Mouse (Mus musculus): ENCODE measurements around the gene Hist1h4d.
"Not testable (repeated sequence)": the region's sequence is repeated elsewhere in the genome, so short reads cannot be mapped to it uniquely, and the experiment has no call there.

The Hist1h4d gene

GRCm38 (mm10) chr13:23573034-23573897, 8.1 kb upstream of the Hist1h4d start:
- not testable (repeated sequence) for DNase-seq (ENCODE audit: low spot score in 2 of 2)

DNA sequence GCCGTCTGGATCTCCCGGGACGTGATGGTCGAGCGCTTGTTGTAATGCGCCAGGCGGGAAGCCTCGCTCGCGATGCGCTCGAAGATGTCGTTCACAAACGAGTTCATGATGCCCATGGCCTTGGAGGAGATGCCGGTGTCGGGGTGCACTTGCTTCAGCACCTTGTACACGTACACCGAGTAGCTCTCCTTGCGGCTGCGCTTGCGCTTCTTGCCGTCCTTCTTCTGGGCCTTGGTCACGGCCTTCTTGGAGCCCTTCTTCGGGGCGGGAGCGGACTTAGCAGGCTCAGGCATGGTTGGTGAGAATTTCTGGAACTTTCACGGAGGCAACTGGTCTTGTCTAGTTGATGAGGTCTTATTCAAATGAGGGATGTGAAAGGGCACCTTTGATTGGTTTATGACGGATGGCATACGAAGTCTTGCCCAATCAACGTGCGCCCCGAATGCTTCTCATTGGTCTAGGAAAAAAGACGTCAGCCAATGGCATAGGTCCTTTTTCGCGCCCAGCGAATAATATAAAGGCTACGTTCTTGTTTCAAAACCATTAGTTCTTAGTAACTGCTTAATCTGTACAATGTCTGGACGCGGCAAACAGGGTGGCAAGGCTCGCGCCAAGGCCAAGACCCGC, 7.4 kb upstream of the Hist1h4d start, which contains the start of the genes Hist1h2bf and Hist1h2ad:
Gene Hist1h2bf, minus strand, starts transcription at position 299 of the 627 bp plus-strand sequence.
Gene Hist1h2ad, plus strand, starts transcription at position 484 of the 627 bp plus-strand sequence.
- DNase-seq (ENCODE audit: low spot score in 2 of 2), result peak; percentile 69 to 87

GRCm38 (mm10) chr13:23574546-23575170, 6.7 kb upstream of the Hist1h4d start:
- DNase-seq (ENCODE audit: low spot score in 2 of 2), result not testable (repeated sequence)

DNA sequence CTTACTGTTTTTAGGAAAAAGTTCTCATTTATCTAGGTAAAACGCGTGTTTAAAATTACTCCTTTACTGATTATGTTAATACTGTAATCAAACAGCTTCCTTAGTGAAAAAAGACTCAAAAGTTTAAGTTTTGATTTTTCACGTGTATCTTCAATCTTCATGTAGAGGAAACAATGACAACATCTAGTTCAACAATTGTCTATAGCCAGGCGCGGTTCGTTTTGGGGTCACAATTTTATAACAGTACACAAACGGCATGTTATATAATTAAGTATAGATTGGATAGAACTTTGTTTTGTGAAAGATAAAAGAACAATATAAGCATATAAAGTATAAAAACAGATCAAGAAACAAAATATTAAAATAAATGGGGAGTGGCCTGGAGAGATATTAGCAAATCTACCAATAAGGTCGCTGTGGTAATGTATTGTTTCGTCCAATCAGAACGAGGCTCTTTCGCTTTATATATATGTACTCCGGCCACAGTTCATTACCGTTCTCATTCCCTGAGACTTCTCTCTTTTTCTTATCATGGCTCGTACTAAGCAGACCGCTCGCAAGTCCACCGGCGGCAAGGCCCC, 6.0 kb upstream of the Hist1h4d start, which contains the start of gene Hist1h3d:
Gene Hist1h3d, plus strand, starts transcription at position 493 of the 581 bp plus-strand sequence.
- no peak for DNase-seq (ENCODE audit: low spot score in 2 of 2)

DNA sequence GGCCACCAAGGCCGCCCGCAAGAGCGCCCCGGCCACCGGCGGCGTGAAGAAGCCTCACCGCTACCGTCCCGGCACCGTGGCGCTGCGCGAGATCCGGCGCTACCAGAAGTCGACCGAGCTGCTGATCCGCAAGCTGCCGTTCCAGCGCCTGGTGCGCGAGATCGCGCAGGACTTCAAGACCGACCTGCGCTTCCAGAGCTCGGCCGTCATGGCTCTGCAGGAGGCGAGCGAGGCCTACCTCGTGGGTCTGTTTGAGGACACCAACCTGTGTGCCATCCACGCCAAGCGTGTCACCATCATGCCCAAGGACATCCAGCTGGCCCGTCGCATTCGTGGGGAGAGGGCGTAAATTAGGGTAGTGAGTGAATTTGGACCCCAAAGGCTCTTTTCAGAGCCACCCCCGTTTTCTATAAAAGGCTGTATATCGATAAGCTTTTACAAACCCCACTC, 5.5 kb upstream of the Hist1h4d start:
- not testable (repeated sequence) for DNase-seq (ENCODE audit: low spot score in 2 of 2)

- no peak for DNase-seq (ENCODE audit: low spot score in 2 of 2)
Measured at GRCm38 (mm10) chr13:23576351-23576881, 5.0 kb upstream of the Hist1h4d start.

DNA sequence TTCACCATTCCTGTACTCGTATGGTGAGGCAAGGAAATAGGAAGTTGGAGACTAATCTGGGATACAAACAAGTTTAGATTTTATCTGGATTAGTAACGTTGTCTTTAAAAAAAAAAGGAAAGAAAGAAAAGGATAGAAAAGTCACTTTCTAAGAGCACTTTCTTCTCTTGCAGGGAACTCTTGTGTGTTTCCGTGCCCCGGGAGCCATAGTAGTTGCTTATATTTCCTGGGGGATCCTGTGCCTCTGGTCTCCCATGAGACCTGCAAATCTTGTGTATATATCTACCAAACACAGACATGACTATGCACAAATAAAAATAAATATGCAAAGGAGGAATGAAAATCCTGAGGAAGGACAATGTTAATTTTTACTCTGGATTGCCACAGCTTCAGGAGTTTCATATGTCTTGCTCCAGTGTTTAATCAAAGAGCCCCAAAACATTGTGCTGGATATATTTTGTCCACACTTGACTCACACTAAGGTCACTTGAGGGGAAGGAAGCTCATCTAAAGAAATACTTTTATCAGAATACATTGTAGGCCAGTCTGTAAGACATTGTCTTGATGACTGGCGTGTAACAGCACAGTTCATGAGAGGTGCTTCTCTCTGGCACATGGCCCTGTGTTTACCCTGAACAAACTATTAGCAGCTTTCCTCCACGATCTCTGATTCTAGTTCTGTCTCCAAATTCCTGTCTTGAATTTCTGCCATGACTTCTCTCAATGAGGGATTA, 4.3 kb upstream of the Hist1h4d start:
- DNase-seq (ENCODE audit: low spot score in 2 of 2), result no peak

DNA sequence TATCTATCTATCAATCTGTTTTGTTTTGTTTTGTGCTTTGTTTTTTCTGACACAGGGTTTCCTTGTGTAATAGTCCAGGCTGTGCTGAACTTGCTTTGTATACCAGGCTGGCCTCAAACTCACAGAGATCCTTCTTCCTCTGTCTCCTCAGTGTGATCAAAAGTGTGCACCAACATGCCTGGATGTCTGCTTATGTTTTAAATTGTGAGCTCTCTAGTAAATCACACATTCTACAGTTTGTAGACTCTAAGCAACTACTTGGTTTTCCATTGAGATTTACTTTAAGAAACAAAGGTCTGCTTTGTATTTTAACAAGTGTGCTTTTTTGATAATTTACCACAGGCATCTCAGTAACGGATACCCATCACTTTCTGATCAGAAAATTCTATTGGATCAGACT, 3.6 kb upstream of the Hist1h4d start:
- no peak for DNase-seq (ENCODE audit: low spot score in 2 of 2)

DNA sequence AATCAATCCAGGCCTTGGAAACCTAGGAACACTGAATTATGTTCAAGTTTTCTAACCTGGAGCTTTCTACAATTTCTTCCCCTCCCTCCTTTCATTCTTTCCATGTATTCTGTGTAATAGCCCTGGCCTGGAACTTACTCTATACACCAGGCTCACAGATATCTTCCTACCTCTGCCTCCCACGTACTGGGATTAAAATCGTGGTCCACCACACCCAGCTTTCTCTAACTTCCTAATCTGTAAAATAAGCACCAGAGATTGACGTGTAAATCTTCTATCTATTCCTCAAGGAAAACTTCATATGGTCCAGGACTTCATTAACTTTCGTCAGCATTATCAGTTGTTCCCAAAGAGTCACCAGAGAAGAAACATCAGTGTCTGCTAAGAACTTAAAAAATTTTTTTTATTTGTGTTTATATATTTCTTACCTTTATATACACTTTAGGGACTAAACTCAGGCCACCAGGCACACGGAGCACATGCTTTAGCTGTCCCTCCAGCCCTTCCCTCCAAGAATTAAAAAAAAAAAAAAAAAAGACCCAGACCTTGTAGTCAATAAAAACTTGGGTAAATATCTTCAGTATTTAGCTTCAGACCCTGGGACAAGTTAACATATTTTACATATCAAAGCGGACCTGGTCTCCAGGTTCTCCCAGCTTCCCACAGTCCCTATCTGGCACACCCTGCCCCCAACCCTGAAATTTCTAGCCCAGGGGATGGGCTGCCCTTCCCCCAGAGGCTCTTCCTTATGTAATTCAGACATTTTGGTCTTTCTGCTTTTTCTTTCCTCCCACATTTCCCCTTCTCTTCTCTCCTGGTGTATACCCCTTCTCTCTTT, 1.0 kb downstream of the Hist1h4d start:
- DNase-seq (ENCODE audit: low spot score in 2 of 2), result no peak

DNA sequence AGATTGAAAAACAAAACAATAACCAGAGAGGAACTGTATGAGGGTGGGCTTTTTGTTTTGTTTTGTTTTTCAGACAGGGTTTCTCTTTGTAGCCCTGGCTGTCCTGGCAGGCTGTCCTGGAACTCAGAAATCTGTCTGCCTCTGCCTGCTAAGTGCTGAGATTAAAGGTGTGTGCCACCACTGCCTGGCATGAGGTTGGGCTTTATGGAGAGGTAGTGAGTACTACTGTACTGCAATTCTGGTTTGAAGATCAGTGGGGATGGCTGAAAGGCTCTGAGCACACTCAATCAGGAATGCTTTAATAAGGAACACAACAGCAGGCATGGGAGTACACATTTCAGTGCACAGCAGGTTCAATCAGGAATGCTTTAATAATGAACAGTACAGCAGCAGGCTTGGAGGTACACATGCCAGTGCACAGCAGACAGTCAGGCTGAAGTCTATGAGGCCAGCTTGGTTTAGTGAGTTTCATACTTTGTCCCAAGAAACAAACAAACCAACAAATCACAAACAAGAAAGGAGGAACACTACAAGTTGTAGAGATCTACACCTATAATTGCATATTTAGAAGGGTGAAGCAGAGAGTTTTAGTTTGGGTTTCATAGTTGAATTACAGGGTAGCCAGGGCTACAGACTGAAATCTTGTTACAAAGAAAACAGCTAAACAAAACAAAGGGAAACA, 2.1 kb downstream of the Hist1h4d start:
- DNase-seq (ENCODE audit: low spot score in 2 of 2), result no peak

DNA sequence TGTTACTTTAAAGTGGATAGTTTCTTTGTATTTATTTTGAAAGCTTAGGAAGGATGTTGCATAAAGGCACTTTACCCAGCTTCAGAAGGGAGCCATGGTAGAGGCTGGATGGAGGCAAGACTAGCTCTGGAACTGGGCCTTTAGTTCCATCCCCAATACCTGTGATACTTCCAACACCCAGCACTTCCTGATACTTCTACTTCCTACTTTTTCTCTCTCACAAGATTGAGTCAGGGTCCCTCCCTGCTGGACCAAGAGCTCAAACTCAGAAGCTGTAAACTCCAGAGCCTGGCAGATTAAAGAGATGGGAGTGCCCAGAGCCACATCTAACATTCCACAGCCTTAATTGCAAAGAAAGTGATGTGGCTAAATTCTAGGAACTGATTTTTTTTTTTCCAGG, 2.9 kb downstream of the Hist1h4d start:
- no peak for DNase-seq (ENCODE audit: low spot score in 2 of 2)

GRCm38 (mm10) chr13:23585029-23585441, 3.6 kb downstream of the Hist1h4d start:
- DNase-seq (ENCODE audit: low spot score in 2 of 2), result peak in 1 of 2 experiments; percentile 50

DNA sequence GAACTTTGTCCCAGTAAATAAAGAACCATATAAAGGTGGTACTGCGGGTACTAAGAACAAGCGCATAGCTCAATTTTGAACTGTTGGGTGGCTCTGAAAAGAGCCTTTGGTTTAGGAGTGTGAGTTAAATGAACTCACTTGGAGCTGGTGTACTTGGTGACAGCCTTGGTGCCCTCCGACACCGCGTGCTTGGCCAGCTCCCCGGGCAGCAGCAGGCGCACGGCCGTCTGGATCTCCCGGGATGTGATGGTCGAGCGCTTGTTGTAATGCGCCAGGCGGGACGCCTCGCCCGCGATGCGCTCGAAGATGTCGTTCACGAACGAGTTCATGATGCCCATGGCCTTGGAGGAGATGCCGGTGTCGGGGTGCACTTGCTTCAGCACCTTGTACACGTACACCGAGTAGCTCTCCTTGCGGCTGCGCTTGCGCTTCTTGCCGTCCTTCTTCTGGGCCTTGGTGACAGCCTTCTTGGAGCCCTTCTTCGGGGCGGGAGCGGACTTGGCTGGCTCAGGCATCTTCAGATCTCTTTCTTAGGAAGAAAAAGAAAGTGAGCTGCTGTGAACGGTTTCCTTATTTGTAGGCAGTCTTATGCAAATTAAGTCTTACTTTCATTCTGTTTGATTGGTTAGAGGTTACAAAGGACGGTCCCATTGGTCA, 4.2 kb downstream of the Hist1h4d start:
- peak in 1 of 2 experiments; percentile 53 for DNase-seq (ENCODE audit: low spot score in 2 of 2)

- no peak for DNase-seq (ENCODE audit: low spot score in 2 of 2)
Measured at GRCm38 (mm10) chr13:23586099-23586939, 4.9 kb downstream of the Hist1h4d start.

DNA sequence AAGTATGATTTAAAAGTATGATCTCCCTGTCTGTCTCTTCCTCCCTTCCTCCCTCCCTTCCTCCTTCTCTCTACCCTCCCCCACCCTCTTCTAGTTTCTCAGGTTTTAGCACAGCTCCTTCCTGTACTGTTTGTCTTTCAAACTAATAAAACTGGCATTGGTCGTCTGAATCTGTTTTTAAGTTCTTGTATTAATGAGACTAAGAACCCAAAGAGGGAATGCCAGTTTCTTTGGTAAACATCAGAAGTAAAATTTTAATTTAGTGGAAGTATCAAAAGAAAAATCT, 5.5 kb downstream of the Hist1h4d start:
- DNase-seq (ENCODE audit: low spot score in 2 of 2), result no peak

- DNase-seq (ENCODE audit: low spot score in 2 of 2), result no peak
Measured at GRCm38 (mm10) chr13:23591206-23591605, 9.8 kb downstream of the Hist1h4d start.

DNA sequence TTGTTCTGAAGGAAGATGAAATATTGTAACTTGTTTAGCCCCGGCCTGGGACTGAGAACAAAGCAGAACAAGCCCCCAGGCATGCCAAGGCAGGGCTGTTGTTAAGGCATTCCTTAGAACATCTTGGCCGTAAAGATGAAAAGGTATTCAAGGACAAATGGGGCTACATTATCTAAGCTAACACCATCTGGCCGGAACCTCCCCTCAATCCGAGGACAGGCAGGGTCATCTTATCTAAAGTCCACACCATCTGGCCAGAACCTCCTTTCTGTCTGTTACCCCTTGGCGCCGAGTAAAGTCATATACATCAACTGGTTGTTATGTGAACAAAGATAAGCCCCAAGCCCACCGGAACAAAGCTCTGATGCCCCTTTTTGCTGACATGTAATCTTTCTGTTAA, 10.5 kb downstream of the Hist1h4d start:
- not testable (repeated sequence) for DNase-seq (ENCODE audit: low spot score in 2 of 2)

DNA sequence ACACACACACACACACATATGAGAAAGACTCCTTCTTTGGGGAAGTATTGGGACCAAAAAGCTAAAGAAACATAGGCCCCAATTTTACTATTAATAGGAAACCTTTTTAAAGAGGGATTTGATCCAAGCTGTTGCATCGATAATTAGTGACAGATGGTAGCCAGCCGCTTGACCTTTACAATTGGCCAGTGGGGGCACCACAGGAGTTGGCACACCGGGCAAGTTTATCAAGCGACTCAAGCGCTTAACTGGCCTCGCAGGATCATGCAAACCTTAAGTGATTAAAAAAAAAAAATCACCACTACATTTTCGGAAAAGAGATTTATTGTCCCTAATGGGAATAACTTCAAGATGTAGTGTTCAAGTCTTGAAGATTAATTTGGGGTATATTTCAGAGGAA, 11.2 kb downstream of the Hist1h4d start:
- no peak for DNase-seq (ENCODE audit: low spot score in 2 of 2)

Data from cerebellum, postnatal 4 days (tissue).